Mouse (Mus musculus): ENCODE data around the gene Gm48552.
A peak's percentile ranks its signal among the peaks of the same experiment; 100 is the strongest.

Gm48552 gene

DNA sequence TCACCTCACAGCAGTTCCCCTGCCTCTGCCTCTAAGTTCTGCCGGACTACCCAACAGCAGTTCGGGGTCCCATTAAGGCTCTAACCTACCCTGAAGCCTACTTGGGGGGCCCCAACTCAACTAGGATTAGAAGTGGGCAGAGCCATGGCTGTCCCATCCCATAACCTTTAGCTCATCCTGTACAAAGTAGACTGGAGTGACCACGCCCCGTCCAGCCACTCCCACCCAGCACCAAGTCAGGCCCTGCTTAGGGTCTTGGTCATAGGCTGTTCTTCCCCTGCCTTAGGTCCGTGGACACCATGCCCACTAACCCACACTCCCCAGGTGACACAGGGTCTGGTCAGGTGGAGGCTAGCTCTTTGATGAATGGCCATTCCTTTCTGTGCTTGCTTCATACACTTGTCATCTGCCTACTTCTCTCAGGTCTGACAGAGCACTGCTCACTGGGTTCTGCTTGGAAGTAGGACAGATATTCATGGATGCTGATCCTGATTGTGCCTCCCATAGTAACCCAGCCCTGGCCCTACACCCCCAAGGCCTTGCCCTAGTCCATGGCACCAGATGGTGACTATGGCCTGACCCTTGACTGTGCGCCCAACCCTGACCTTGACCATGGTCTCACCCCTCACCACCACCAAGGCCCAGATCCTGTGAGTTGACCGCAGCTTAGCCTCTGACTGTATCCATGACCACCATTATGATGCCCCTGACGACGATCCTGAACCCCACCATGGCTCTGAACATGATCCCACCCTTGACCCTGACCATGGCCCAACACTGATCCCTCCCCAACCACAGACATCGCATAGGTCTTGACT, 30.5 kb downstream of the Gm48552 start:
- no peak for DNase-seq (ENCODE audit: low read depth, low spot score)

DNA sequence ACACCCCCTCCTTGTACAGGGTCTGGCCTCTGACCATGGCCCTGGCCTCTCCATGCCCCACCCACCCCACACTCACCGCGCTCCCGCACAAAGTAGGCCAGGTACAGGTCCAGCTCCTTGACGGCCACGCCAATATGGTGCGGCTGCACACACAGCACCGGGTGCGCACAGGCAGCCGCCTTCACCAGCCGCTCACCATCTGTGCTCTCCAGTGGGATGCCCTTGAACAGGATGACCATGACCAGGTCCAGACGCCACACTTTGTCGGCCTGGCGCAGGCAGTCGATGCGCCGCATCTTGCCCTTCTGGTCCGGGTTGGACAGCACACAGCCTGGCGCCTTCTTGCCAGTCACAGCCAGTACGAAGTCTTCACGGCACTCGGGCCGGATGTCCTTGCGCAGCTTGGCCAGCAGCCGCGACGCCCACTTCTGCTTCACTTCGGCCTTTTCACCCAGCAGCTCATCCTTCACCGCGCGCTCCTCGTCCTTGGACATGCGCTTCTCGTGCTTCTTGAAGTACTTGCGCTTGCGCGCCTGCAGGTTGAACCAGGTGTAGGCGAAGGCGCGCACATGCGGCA, 31.5 kb downstream of the Gm48552 start:
- peak; percentile 65 for DNase-seq (ENCODE audit: low read depth, low spot score)

DNA sequence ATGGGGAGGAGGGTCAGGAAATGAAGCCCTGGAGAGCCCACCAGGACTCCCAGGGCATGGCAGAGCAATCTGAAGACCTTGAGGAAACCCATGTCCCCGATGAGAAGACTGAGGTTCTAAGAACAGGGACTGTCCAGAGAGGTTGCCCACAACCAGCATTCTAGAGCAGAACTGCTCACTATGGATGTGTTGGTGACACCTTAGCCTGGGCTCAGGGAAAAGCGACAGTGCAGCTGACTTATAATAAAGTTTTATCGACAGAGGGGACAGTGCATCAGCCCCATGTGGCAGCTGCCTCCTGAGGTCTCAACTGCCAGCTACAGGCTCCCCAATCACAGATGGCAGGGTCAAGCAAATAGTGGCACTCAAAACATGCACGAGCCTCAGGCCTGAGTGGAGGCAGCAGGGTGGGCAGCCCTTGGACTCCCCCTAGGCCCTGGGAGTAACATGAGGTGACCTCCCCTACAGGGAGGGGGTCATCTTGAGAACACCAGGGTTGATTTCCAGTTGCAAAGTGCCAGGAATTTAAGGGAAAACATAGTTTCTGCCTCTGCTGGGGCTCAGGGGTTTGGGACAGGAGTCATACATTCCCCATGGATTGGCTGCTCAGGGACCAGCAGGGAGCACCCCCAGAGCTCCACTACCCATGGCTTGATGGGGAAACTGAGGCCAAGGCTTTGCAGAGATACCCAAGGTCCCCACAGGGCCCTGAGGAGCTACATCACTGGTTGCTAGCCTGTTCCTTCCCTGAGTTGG, 32.4 kb downstream of the Gm48552 start:
- DNase-seq (ENCODE audit: low read depth, low spot score), result no peak

DNA sequence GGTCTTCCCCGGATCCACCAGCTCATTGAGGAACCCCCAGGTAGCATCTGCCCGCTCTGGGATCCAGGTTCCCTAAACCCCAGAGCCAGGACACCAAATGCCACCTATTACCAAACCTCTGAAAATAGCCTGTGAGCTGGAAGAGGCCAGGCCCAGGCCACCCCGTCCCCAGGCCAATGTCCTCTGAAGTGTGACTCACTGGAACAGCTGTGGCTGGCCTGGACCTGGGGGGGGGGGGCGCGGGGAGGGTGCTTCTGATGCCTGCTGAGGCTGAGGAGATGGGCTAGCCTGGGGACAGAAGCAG, 32.9 kb downstream of the Gm48552 start:
- DNase-seq (ENCODE audit: low read depth, low spot score), result no peak

DNA sequence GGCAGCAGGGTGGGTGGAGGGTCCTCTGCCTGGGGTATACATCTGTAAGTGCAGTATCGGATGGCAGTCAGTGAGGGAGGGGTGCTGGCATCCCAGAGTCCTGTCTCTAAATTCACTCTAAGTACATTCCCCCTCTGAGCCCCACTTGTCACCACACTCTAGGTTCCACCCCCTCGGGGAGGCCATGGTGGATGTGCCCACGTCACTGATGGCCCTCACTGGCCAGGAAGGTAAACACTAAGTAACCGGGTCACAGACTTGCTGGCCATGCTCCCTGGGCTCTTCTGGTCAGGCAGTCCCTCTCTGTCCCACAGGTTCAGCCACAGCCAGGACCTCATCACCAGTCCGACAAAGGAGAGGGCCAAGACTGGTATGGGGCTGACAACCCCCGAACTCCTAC, 33.4 kb downstream of the Gm48552 start:
- DNase-seq (ENCODE audit: low read depth, low spot score), result no peak

DNA sequence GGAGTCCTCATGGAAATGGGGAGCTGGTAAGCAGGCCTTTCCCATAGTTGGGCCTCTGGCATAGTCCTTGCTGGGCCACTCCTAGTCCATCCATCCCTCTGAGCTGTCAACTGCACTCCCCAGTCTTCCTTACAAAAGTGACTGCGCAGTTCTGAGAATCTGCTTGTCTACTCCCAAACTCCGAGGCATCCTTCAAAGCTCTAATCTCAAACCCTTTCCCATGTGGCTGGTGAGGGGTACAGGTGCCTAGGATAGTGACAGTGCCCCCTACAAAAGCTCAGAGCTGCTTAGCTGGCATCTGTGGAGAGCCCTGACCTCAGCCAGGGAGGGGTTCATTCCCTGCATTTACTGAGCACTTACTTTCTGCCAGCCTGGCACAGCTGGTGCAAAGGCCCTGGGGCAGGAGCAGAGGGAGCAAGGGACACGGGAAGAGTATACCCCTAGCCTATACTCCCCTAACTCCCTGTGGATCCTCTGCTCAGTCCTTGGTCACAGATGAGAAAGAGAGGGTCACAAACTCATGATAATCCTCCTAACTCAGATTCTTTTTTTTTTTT, 33.9 kb downstream of the Gm48552 start:
- DNase-seq (ENCODE audit: low read depth, low spot score), result no peak

DNA sequence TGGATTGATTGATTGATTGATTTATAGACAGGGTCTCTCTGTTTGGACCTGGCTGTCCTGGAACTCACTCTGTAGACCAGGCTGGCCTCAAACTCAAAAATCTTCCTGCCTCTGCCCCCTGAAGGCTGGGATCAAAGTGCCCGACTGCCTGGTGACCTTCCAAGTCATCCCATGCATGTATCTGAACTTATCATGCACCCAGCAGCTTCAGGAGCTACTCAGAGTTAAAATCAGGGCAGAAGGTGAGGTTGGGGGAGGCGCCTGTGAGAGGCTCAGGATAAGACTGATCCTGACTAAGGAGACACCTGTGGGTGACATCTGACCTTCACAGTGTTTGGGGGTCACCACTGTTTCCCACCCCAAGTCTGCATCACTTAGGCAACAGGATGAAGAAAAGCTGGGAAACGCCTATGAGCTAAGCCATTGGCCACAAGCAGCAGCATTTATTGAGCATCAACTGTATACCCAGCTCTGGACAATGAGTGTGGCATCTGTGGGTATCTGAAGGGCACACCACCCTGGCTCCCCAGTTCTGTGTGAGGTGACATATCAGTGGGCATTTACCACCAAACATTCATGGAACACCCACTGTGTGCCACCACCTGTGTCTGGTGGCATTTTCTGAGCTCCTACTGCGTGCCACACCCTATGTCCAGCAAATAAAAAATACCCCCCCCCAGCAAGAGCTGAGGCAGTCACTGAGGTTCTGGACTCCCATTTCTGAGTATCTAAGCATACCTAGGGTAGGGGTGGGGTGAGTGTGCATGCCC, 34.9 kb downstream of the Gm48552 start:
- DNase-seq (ENCODE audit: low read depth, low spot score), result no peak

DNA sequence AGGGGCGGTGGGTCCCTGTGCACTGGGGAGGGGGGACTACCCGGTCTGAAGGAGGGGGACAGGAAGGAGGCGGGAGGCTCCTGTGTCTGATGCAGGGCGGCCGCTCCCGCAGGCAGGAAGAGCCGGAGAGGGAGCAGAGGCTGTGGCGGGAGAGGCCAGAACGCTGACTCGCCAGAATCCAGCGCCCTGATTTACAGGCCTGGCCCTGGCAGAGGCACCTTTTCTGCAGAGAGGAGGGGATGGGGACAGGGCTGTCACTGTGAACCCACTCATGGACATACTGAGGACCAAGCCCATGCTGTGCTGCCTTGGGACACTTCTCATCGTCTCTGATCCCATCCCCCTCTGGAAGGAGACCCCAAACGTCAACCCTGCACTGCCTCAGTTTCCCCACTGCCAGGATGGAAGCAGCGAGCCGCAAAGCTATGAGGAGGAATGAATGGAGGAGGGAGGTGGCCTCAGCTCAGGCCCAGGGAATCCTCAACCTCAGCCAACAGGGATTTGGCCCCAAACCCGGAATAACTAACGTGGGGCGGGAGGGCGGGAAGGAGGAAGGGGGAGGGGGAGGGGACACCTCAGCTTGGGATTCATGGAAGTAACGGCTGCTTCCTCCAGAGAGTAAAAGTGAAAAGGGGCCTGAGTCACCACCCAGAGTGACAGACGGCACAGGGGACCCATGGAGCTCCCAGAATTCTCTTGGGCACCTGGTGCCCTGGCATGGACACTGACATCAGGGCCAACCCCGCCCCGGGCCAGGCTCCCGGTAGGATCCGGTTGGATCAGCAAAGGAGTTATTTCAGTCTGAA, 35.6 kb downstream of the Gm48552 start:
- DNase-seq (ENCODE audit: low read depth, low spot score), result peak; percentile 34

DNA sequence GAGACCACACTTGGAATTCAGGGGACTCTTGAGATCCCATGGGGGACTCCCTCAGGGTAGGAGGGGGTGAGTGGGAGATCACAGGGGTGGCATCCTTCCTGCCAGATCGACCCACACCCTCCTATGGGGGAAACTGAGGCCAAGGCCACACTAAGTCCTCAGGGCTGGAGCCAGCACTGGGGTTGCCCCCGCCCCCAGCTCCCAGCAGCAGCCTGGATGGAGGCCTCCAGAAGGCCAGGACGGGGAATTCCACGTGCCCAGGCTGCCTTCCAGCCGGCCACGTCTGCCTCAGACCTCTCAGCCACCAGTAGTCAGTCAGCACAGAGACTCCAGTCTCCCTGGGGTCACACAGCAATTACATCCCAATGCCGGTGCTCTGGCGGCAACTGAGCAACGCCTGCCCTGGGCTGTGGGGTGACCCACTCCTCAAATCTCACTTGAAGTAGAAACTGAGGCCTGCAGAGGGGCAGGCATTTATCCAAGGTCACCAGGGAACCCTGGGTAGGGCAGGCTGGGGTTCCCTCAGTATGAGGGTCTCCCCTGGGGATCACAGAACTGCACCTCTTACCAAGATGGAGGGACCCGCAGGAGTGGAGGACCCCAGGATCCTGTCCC, 36.5 kb downstream of the Gm48552 start:
- no peak for DNase-seq (ENCODE audit: low read depth, low spot score)

DNA sequence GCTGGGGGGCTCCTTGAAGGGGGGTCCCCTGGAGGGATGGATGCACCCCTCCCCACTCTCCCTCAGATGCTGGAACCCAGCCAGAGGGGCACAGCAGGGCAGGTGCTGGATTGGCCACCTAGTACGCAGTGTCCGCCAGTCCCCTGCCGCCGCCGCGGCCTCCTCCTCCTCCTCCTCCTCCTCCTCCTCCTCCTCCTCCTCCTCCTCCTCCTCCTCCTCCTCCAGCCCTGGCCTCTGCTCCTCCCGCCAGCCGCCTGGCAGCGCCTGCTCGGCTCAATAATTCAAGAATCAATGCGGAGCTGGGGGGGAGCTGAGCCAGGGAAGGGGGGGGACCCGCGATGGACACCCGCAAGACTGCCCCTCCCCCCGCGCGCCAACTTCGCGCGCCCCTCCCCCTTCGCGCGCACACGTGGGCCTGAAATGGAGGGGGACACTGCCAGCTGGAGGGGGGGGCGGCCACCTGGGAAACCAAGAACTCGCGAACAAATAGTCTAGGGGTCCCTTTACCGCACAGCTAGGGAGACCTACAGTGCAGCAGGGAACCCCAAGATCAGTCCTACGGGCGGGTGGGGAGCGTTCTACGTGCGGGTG, 37.4 kb downstream of the Gm48552 start:
- no peak for DNase-seq (ENCODE audit: low read depth, low spot score)

DNA sequence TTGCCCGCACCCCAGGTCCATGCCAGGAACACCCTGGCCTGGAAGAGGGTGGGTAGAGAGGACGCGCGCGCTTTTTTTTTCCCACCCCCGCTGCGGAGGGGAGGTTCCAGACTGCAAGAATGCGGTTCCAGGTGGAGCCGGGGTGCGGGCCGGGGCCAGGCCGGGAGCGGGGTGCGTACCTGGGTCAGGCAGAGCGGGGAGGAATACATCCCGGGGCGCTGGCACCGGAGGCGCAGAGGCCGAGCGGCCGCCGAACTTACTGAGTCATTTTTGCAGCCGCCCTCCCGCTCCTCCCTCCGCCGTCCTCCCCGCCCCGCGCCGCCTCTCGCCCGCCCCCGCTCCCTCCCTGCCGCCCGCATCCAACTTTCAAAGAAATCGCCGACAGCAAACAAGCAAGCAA, 38.1 kb downstream of the Gm48552 start:
- DNase-seq (ENCODE audit: low read depth, low spot score), result peak; percentile 44

DNA sequence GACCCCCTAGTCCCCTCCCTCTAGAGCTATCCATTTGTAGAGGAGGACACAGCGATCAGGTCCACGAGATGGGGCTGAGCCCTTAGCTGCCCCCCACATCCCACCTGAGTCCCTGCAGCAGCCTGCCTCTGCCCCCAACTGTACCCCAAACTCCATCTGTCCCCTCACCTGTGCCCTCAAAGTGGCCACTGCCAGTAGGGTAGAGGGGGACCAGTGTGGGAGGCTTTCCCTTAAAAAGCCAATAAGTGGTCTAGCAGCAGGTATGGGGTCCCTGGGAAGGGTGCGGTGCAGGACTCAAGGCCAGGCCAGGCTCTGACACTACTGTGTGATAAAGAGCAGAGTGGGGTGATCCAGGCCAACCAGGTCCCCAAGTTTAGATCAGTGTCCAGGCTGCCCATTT, 38.5 kb downstream of the Gm48552 start:
- DNase-seq (ENCODE audit: low read depth, low spot score), result no peak

DNA sequence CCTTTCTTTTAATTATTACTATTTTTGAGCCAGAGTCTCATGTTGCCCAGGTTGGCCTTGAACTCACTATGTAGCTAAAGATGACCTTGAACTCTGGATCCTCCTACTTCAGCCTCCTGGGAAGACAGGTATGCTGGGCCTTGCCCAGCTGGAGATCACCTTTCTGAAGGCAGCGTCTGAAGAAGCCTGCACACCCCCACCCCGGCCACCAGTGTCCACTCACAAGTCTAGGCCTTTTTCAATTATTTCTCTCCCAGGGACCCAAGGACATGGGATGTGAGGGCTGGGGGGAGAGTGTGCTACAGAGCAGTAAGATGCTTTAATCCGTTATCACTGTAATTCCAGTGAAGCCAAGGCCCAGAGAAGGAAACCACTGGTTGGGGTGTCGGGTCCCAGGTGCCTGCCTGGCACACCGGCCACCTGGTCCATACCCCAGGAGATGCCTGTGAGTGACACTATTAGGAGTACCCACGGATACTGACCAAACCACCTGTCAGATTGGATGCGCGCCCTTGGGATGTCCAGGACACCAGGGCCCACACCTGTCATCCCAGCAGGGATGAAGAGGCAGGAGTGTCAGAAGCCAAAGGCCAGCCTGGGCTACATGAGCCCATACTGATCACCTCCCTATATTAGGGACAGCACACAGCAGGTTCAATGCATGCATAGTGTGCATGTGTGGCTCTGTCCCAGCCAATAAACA, 39.1 kb downstream of the Gm48552 start:
- DNase-seq (ENCODE audit: low read depth, low spot score), result no peak

DNA sequence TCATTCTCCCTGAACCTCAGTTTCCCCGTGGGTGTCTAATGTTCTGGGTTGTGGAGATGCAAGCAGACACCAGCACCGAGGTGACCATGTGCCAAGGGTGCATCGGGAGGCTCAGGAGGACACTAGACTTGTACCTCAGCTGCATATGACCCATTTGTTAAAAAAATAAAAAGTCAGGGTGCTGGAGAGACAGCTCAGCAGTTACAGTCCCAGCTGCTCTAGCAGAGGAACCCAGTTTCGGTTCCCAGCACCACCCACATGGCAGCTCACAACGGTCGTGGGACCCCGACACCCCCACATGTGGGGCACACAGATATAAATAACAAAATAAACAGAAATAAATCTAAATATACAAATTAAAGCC, 39.7 kb downstream of the Gm48552 start:
- no peak for DNase-seq (ENCODE audit: low read depth, low spot score)

DNA sequence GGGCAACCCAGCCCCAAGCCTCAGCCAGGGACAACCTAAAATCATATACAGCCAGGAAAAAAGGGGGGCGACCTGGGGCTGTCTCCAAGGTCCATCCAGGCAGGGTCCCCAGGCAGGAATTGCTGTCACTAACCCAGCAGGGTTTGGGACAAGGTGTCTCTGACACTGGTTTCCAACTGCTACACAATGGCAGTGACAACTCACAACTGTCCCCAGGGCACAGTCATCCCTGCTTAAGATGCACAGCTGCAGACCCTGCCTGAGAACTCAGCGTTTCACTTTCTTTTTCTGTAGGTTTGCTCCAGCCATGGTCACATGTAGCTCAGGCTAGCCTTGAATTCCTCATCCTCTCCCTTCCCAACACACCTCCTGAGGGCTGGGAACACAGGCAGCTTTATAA, 40.3 kb downstream of the Gm48552 start:
- no peak for DNase-seq (ENCODE audit: low read depth, low spot score)

DNA sequence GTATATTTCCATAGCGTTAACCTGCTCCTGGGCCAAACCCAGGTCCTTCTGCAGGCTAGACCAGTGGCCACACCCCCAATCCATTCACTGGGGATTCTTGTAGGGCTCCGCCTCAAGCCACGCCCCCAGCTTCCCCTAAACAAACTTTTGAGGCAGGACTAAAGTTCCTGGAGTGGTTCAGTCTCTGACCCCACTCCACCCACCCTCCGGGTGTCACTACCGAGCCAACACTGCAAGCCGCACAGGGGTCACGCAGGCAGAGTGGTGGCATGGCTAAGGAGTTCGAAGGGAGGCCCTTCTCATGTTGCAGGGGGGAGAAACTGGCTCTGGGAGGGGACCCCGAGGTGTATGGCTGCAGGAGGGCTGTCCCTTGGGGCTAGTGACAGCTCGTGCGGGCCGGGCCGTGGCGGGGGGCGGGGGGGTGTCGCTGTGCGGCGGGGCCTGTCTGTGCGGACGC, 40.8 kb downstream of the Gm48552 start:
- peak; percentile 96 for DNase-seq (ENCODE audit: low read depth, low spot score)

DNA sequence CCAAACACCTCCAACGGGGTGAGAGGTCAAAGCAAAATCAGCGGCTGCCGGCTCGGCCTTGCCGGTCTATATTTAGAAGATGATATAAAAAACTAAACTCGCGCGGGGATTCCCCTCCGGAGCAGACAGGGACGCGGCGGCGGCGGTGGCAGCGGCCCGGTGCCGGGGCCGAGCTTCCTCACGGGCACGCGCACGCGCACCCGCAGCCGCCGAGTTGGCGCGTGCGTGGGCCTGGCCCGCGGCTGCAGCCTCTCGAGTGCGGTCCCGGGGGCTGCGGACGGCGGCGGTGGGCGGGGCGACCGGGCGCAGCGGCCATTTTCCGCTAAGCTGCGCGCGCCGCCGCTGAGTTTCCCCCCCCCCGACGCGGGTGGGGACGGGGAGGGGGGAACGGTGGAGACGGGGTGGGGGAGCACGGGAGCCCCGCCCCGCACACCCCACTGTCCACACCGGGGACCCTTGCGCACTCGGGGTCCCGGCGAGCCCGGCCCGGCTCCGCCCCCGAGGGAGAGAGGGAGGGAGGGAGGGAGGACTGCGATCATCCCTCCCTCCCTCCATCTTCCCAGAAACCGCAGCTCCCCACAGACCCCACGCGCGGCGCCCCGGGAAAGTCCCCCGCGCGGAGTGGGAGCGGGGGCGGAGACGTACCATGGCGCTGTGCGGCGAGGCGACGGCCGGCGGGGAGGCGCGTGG, 41.5 kb downstream of the Gm48552 start:
- DNase-seq (ENCODE audit: low read depth, low spot score), result peak; percentile 75

DNA sequence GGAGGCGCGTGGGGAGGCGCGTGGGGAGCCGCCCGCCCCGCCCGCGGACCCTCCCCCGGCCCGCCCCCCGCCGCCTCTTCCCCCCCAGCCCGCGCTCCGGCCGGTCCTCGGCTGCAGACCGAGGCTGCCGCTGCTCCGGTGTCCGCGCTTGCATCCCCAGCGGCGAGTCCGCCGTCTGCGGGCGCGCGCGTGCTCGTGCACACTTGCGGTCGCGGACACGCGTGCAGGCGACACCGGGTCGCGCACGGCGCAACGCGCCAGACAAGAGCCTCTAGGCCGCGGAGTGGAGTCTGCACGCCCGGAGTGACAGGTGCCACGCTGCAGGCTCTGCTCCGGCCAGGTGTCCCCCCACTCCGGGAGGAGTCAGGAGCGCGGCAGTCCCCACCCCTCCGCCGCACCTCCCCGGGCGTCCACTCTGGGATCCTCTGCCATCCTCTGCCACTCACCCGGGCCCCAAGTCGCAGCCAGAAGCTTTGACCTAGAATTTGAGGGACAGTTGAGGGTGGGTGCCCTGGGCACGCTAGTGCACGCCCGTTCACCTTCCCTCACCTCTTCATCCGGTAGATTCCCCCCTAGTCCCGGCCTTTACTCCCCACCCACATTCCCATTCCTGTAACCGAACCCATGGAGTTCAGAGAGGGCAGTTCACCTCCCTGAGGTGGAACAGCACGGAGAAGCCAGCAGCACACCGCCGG, 42.2 kb downstream of the Gm48552 start:
- no peak for DNase-seq (ENCODE audit: low read depth, low spot score)

All from ZHBTc4 (cell line).